Mouse (Mus musculus) liver, embryonic 16.5 days (tissue): ENCODE measurements around the gene Stoml1. TPM values are rescaled to one million over a fixed set of nuclear protein-coding genes. Genes with fewer than 3 reads are reported as not detected.

Experiments used
- ATAC-seq: fragments of 200-750 bp; cut with Nextera tagmentation; 2 replicates; pipeline ENCODE4 v1.8.0; 2017; ENCODE audit warnings: low read depth, mild to moderate bottlenecking, moderate number of reproducible peaks, moderate library complexity
- H3K27ac ChIP-seq: fragments of 300-500 bp; sonication (generic); 2 replicates; pipeline ENCODE4 v1.5.1; 2014; ENCODE audit warnings: mild to moderate bottlenecking, low read length
- H3K27me3 ChIP-seq: fragments of 300-500 bp; sonication (generic); 2 replicates; pipeline ENCODE4 v1.6.1; 2014; ENCODE audit warnings: low read depth, low read length, mixed read lengths; ENCODE audit not compliant: control insufficient read depth, insufficient read depth
- H3K36me3 ChIP-seq: fragments of 300-500 bp; sonication (generic); 2 replicates; pipeline ENCODE4 v1.6.1; 2014; ENCODE audit warnings: mild to moderate bottlenecking; ENCODE audit not compliant: control insufficient read depth, insufficient read depth
- H3K4me1 ChIP-seq: fragments of 300-500 bp; sonication (generic); 2 replicates; pipeline ENCODE4 v1.6.1; 2014; ENCODE audit warnings: low read depth, low read length, mixed read lengths; ENCODE audit not compliant: control insufficient read depth
- H3K4me2 ChIP-seq: fragments of 300-500 bp; sonication (generic); 2 replicates; pipeline ENCODE4 v1.6.1; 2014; ENCODE audit warnings: low read depth, low read length, mixed read lengths
- H3K4me3 ChIP-seq: fragments of 300-500 bp; sonication (generic); 2 replicates; pipeline ENCODE4 v1.5.1; 2014; ENCODE audit warnings: low read depth, mild to moderate bottlenecking, low read length
- H3K9ac ChIP-seq: fragments of 300-500 bp; sonication (generic); 2 replicates; pipeline ENCODE4 v1.6.1; 2014; ENCODE audit warnings: low read depth, low read length
- H3K9me3 ChIP-seq: fragments of 300-500 bp; sonication (generic); replicated peaks from 2 replicates; pipeline ENCODE4 v1.6.1; 2016; ENCODE audit warnings: low read length; ENCODE audit not compliant: control insufficient read depth
- WGBS: fragments of 180-500 bp; shearing (Covaris S2); extraction: QIAGEN DNeasy Blood & Tissue Kit; methylation state at CpG from one replicate; pipeline ENCODE4 v1.1.7; 2014; ENCODE audit not compliant: insufficient replicate concordance; 5-methylcytosine and 5-hydroxymethylcytosine counted together
- microRNA-seq: library from miRNA; unstranded; fragments of <30 nt; microRNA quantifications from one replicate; pipeline ENCODE4, GENCODE M21; 2016
- polyA plus RNA-seq: library from polyadenylated mRNA; unstranded; fragments of >200 nt; fragmentation: Nextera tagmentation; extraction: Ambion mirVana; gene quantifications from 2 replicates; pipeline ENCODE4 v1.2.1, GENCODE M21; 2015

Stoml1 gene
- polyA plus RNA-seq, 1 experiment from 2014 or later, result 3.7 TPM

DNA sequence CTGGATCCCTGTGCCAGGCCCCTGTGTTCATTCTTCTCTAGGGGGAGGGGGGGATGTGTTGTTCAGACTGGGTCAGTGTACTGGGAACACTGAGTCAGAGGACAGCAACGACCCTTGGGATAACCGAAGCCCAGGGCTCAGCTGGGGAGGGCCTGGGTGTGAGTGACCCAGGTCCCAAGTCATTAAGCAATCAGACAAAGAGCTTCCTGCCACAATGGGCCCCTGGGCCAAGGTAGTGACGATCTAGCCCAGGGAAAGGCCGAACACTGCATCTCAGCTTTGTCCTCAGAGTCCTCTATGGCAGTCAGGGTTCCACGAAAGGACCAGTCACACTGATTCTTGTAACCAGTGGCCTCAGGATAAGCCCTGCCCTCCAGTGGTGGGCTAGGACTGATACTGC, 50.2 kb downstream of the Stoml1 start:
- no peaks in the 10 kb centered on the region for H3K36me3 ChIP-seq
- H3K9me3 ChIP-seq, result no peaks in the 10 kb centered on the region
- no peaks in the 10 kb centered on the region for H3K4me1 ChIP-seq
- H3K4me2 ChIP-seq, result no peak overlapping the region
- H3K9ac ChIP-seq, result no peak overlapping the region
- WGBS, result 49% methylated on average over 5 of the region's 5 CpGs
- no peak overlapping the region for H3K27ac ChIP-seq
- H3K27me3 ChIP-seq, result no peaks in the 10 kb centered on the region
- no peak for ATAC-seq
- no peak overlapping the region for H3K4me3 ChIP-seq

DNA sequence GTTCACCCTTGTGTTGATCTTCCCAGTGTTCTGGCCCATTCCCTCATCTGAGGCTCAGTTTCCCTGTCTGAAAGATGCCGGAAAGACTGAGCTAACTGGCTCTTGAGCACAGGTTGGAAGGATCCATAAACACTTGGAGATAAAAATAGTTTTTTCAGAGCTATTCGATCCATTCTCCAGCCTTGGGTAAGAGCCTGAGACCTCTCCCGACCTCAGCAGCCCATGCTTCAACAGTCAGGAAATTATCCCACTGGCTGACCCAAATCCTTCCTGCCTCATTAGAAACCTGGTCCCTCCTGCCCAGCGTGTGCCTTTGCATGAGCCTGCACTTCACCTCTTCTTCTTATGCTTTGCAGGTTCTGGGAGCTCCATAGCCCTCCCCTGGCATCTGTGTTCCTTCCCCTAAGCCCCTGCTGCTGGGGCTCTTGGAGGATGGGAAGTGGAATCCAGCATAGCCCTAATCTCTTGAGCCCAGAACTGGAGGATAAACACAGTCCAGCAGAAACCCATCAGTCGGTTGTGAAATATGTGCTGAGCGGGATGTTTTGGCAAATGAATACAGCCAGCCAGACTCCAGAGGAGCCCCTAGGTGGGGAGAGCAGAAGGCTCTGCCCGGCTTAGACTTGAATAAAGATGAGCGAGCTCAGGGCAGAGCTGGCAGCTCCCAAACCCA, 50.8 kb downstream of the Stoml1 start:
- Histone ChIP-seq H3K4me3 (no peak overlapping the region), H3K27me3 (no peaks in the 10 kb centered on the region), H3K36me3 (no peaks in the 10 kb centered on the region), H3K4me1 (no peaks in the 10 kb centered on the region), H3K4me2 (no peak overlapping the region), H3K27ac (no peak overlapping the region), H3K9ac (no peak overlapping the region), H3K9me3 (no peaks in the 10 kb centered on the region)
- WGBS, result 46% methylated on average over 8 of the region's 8 CpGs
- ATAC-seq, result no peak

DNA sequence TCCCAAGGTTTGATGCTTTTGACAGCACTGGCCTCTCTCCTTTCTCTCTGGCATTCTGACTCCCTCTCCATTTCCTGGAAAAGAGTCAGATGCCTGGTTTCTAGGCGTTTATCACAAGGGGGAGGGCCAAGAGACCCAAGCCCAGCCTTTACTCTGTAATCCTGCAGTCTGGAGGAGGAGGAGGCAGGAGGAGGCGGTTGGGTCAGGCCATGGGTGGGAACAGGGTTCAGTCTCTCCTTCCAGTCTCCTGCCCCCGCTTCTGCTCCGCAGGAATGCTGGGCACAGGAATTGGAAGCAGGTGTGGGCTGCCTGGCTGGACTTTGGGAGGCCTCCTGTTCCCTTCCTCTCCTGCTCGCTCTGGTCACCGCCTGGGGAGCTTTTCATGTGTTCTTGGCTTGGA, 52.7 kb downstream of the Stoml1 start:
- H3K4me2 ChIP-seq, result no peak overlapping the region
- no peak overlapping the region for H3K9ac ChIP-seq
- no peak overlapping the region for H3K27ac ChIP-seq
- H3K4me1 ChIP-seq, result no peaks in the 10 kb centered on the region
- H3K27me3 ChIP-seq, result no peaks in the 10 kb centered on the region; the same call in 1 of the 2 replicates
- whole genome bisulfite sequencing, result 40% methylated on average over 6 of the region's 6 CpGs
- ATAC-seq, result no peak
- no peaks in the 10 kb centered on the region for H3K9me3 ChIP-seq
- no peaks in the 10 kb centered on the region for H3K36me3 ChIP-seq
- no peak overlapping the region for H3K4me3 ChIP-seq

DNA sequence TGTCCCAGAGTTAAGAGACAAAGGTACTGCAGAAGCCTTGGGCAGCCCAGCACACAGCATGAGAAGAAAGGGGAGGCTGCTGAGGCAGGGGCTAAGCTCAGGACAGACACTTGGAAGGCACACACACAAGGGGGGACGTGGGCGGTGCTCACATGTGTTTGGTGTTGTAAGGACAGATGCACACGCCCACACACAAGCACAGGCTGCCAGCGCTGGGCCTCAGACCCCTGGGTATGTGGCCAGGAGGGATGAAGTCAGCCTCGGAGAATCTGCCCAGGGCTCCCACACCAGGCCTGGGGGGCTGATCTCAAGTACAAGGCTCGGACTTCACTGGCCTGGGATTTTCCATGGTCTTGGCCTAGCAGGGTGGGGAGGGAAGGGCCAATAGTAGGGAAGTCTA, 55.4 kb downstream of the Stoml1 start:
- H3K27me3 ChIP-seq, result peaks cover 25% of the 10 kb centered on the region
- H3K36me3 ChIP-seq, result no peaks in the 10 kb centered on the region
- no peaks in the 10 kb centered on the region for H3K4me1 ChIP-seq
- H3K4me3 ChIP-seq, result no peak overlapping the region
- ATAC-seq, result no peak
- no peak overlapping the region for H3K4me2 ChIP-seq
- no peaks in the 10 kb centered on the region for H3K9me3 ChIP-seq
- H3K9ac ChIP-seq, result no peak overlapping the region
- WGBS, result 48% methylated on average over 6 of the region's 6 CpGs
- H3K27ac ChIP-seq, result no peak overlapping the region

DNA sequence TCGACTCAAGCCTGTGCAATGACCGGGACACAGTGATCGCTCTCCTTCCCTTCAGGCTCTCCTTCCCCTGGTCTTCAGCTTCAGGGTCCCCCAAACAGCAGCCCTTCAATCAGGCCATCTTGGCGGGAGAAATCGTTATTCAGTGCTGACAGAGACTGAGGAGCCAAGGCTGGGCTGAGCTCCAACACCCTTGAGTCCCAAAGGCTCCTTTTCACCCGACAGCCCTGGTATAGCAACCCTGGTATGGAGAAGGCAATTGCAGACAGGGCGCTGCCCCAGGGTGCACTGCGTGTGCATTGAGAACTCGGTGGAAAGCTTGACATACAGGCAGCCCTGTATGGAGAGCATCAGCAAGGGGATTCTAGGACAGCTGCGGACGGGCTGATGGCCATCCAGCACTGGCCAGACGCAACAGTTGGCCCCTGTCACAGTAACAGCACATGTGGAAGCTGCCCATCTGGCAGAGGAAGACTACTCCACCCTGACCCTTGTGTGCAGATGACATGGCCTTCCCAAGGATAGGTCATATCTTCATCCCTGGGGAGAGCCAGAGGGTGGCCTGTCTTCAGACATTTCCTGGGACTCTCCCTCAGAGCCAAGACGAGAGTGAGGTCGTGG, 57.2 kb downstream of the Stoml1 start:
- Histone ChIP-seq H3K36me3 (no peaks in the 10 kb centered on the region), H3K4me1 (no peaks in the 10 kb centered on the region), H3K4me2 (no peak overlapping the region), H3K9me3 (no peaks in the 10 kb centered on the region), H3K9ac (no peak overlapping the region), H3K4me3 (no peak overlapping the region), H3K27ac (no peak overlapping the region), H3K27me3 (peaks cover 28% of the 10 kb centered on the region)
- no peak for ATAC-seq
- 64% methylated on average over 14 of the region's 14 CpGs for WGBS

DNA sequence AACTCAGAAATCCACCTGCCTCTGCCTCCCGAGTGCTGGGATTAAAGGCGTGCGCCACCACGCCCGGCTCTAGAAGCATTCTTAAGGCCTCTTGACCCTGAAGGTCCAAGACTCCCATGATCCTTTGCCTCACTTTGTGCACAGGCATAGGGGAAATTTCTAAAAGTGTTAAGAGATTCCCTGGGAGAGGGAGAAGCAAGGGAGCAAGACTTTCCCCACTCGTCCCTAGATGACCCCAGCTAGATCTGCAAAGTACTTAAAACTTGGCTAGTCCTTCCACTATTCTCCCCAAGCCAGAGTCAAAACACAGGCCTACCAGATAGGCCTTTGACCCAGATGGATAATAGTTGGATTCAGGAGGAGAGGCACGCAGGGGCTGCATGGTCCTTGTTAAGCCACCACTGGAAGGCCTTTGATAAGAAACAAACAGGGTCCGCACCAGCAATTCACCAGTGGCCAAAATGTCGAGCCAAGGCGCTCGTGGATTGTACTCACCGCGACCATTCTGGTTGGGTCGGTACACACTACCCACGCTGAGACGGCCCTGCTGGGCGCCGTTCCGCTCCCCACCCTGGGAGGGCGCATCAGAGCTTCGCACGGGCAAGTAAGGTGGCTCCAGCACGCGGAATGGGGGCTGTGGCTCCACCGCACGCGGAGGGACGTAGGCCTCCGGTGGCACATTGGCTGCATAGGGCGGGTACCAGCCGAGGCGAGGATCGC, 58.4 kb downstream of the Stoml1 start:
- H3K36me3 ChIP-seq, result no peaks in the 10 kb centered on the region
- 52% methylated on average over 33 of the region's 33 CpGs for WGBS
- H3K4me2 ChIP-seq, result no peak overlapping the region
- H3K27ac ChIP-seq, result no peak overlapping the region
- no peak overlapping the region for H3K9ac ChIP-seq
- no peaks in the 10 kb centered on the region for H3K4me1 ChIP-seq
- no peak for ATAC-seq
- peaks cover 28% of the 10 kb centered on the region for H3K27me3 ChIP-seq
- no peak overlapping the region for H3K4me3 ChIP-seq
- H3K9me3 ChIP-seq, result no peaks in the 10 kb centered on the region

Small RNA genes within 50 kb of the gene (microRNA-seq; reads per million reads assigned to microRNA genes)
- not detected for gene Mir6385

Other genes starting within 250 kb of the Stoml1 start
- gene Cyp11a1, start 246.8 kb upstream of the Stoml1 start, polyA plus RNA-seq, result 1.5 and 2.9 TPM in 2 replicates
- not detected in 2 replicates for gene Stra6, start 189.4 kb upstream of the Stoml1 start, polyA plus RNA-seq
- gene Ccdc33, start 134.3 kb upstream of the Stoml1 start, polyA plus RNA-seq, result not detected in 2 replicates
- 3.6 and 4.0 TPM in 2 replicates for gene Islr, start 48.9 kb upstream of the Stoml1 start, polyA plus RNA-seq
- gene Islr2, start 48.8 kb upstream of the Stoml1 start, polyA plus RNA-seq, result not detected in 2 replicates
- 18.3 and 21.2 TPM in 2 replicates for gene Pml, start 3.4 kb upstream of the Stoml1 start, polyA plus RNA-seq
- gene Loxl1, start 60.0 kb downstream of the Stoml1 start, polyA plus RNA-seq, result 1.4 and 2.2 TPM in 2 replicates
- not detected in 2 replicates for gene Tbc1d21, start 117.3 kb downstream of the Stoml1 start, polyA plus RNA-seq
- gene Insyn1, start 235.4 kb downstream of the Stoml1 start, polyA plus RNA-seq, result not detected in 2 replicates